Mouse (Mus musculus) brain, embryonic 14.5 days (tissue): ENCODE measurements around the gene Srrm3.

Experiments
- CTCF ChIP-seq: fragments of 200-500 bp; IDR thresholded peaks from 2 replicates; pipeline ENCODE4 v1.5.1; 2012; ENCODE audit warnings: inconsistent platforms, mild to moderate bottlenecking, moderate library complexity, borderline replicate concordance; ENCODE audit not compliant: insufficient read depth, insufficient read length; ENCODE audit errors: extremely low read depth
- POLR2A ChIP-seq: fragments of 200-500 bp; IDR thresholded peaks from 2 replicates; pipeline ENCODE4 v1.6.1; 2012; ENCODE audit warnings: mild to moderate bottlenecking, inconsistent platforms, borderline replicate concordance; ENCODE audit not compliant: poor library complexity, insufficient read depth, insufficient read length, severe bottlenecking; ENCODE audit errors: extremely low read depth

DNA sequence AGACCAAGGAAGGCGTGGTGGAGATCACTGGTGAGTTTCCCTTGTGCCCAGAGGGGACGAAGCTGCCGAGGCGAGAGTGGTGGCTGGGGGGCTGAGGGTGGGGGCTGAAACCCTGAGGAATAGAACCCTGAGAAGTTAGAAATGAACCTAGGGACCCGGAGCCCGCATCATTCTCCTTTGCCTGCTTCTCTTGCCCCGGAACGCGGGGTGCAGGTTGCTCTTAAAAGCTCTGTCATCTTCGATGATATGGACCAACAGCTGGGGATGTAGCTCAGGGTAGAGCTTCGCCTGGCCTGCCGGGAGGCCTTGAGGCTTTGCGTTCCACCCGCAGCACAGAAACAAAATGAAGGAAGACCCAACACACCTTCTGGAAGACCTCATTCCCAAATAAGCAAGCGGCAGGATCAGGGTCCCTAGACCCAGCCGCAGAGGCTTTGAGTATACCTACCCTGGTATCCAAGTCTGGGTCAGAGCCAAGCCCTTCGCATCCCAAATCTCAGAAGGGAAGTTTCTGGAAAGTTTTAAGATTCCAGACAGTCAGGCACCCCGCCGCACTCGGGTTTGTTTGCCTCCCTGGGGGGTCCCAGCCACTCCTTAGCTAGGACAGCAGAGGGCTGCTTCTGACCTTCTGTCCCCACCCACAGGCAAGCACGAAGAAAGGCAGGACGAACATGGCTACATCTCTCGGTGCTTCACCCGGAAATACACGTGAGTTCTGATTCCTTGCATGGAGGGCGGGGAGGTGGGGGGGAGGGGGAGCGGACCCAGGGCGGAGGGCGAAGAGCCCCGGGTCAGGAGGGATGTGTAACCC lies 81.9 kb downstream of the Srrm3 start:
- TF ChIP-seq CTCF, result no peak
- no peak for TF ChIP-seq POLR2A
